Mouse (Mus musculus) monocyte, adult 5-6 weeks (primary cell): Measurements from ENCODE around the gene Ccdc92b. TPM values are rescaled to one million over a fixed set of nuclear protein-coding genes. Genes with fewer than 3 reads are reported as not detected.

ENCODE experiments used
- ATAC-seq: fragments of 153-309, 156-312 bp; replicated peaks from 2 replicates; pipeline ENCODE4 v1.8.0; 2017; ENCODE audit warnings: mild to moderate bottlenecking; ENCODE audit not compliant: low TSS enrichment, insufficient number of reproducible peaks, severe bottlenecking, poor library complexity, low FRiP score
- total RNA-seq: library from RNA; stranded (forward); fragments of 200-1000, 200-491, 200-594 nt; gene quantifications from 3 replicates; pipeline ENCODE4 v1.2.3, GENCODE M21; 2017

Ccdc92b gene
- total RNA-seq, 1 experiment from 2014 or later: not detected

DNA sequence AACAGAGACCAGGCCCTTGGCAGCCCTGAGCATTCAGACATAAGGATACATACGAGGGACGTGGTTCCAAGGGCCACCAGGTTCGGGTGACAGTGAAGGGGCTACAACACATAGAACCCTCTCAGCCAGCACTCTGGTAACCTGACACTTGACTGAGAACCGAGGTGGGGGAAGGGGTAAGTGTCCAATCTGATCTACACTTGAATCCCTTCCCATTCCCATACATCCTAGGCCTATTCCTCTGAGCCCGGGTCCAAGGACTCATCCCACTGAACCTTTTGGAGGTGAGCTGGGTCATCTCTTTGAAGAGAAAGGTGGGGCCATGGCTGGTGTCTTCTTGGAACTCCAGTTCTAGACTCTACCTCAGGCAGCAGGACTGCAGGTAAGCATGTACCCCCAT is 9.3 kb upstream of the Ccdc92b start:
- ATAC-seq: no peak

DNA sequence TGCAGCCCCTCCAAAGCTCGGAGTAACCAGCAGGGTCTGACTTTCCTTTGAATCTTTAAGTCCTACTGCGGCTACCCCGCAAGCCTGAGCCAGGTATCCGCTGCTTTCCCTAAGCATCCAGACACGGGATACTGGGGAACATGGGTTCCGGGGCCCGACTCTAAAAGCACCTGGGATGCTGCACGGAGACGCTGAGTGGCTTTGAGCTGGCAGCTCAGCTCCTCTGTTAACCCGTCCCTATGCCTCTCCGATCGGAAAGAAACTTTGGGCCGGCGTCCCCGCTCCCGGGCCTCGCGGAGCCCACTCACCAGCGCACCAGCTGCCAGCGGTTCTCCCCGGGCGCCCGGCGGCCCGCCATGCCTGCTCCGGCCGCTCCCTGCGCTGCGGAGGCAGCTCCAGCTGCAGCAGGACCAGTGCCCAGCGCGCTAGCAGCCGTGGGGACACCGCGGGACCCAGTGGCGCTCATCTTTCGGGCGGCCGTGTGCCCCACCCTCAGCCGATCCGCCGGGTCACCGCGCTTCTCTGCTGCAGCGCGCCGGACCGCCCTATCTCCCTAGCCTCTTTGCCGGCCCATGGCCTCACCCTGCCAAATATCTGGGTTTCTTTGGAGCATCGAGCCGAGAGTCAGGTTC is 8.7 kb upstream of the Ccdc92b start, which contains the start of gene Rap1gap2:
TSS of gene Rap1gap2 (minus strand) at position 371 of the 632 bp plus-strand sequence.
- no peak for ATAC-seq

DNA sequence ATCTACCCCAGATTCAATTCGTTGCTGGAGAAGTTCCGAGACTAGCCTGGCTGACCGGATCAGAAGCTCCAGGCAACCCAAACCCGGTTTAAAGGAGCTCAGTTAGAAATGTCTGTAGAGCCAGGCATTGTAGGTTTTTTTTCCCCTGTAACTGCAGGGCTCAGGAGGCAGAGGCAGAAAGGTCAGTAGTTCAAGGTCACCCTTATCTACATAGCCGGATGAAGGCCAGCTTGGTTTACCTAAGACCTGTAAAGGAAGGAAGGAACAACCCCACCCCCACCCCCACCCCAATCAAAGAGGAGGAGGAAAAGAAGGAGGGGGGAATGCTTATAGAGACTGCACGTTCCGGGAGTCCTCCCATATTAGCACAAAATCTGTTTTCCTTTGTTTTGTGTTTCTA is 8.0 kb upstream of the Ccdc92b start:
- no peak for ATAC-seq

- ATAC-seq: no peak
Observed at GRCm38 (mm10) chr11:74613428-74613827, 6.0 kb upstream of the Ccdc92b start.

DNA sequence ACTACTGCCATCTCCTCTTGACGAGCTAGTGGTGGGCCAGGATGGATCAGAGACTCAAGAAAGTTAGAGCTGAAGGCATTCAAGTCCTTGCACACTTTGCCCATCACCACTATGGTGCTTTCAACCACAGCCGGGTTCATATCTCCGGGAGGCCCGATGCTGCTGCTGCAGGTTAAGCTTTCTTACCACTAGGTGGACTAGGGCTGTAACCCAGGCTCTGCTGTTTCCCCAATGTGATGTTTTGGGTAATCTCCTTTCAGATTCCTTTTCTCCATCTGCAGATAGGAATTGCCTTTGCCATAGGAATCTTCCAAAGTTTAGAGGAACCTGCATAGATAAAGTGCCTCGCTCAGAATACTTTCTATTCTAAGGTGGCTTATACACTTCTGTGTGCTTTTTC is 3.8 kb upstream of the Ccdc92b start:
- no peak for ATAC-seq

- no peak for ATAC-seq
Observed at GRCm38 (mm10) chr11:74619956-74620300, 523 bp downstream of the Ccdc92b start.

DNA sequence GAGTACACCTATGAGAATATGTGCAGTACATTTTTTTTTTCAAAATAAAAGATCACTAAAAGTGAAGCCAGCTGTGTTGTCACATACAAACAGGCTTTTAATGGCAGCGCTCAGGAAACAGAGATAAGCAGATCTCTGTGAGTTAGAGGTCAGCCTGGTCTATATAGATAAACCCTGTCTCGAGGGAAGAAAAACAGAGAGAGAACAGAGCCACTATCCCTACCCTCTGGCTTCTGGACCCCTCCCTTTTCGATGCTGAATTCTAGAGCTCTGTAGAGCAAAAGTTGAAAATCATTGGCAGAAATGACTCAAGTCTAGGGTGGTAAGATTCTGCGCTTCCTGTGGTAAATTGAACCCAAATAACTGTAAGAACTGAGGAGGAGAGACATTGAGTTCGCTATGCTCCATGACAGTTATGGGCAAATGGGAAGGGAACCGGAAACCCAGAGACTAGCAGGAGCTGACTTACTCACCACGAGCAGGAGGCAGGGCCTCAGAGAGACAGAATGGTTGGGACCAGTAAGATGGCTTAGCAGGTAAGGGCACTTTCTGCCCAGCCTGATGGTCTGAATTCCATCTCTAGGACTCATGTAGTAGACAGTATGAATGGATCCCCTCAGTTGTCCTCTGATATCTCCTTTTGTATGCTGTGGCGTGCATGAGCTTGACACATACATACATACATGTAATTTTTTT is 2.7 kb downstream of the Ccdc92b start:
- ATAC-seq: no peak

DNA sequence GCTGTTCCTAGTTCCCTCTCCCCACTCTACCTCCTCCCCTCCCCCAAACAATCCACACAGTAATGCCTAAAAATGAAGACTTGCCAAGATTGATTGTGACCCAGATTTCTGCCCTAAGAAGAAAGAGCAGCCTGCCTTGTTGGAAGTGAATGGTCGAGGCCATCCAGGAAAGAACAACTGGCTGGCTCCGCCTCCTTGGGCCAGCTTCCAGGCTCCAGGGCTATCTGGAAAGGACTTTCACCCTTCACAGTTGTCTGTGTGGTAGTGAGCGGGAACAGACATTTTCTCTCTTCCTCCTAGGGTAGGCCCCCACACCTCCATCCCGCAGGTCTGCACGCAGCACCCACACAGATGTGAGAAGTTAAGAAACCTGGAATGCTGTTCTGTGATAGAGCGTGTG is 4.3 kb downstream of the Ccdc92b start:
- ATAC-seq: no peak

DNA sequence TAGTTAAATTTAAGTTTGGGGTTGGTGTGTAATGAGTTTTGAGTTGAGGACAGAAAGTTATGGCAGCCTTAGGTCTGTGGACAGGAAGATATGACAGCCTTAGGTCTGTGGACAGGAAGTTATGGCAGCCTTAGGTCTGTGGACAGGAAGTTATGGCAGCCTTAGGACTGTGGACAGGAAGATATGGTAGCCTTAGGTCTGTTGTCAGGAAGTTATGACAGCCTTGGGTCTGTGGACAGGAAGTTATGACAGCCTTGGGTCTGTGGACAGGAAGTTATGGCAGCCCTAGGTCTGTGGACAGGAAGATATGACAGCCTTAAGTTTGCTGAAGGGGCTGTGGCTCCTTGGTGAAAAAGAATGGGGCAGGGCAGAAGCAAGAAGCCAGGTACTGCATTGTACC is 5.9 kb downstream of the Ccdc92b start:
- ATAC-seq: no peak

DNA sequence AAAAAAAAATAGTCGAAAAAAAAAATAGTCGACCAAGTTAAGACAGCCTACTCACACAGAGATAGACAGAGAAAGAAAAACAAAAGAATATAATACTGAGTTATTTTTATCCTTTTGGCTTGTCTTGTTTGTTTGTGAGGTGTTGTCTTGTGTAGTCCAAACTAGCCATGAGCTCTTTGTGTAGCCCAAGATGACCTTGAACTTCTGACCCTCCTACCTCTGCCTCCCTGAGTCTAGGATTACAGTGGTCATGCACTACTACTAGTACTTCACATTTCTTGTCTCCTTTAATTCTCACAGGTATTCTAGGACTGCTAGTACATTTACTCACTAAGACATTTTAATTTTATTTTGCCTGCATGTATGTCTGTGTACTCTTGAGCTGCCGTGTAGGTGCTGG is 8.1 kb downstream of the Ccdc92b start:
- no peak for ATAC-seq

GRCm38 (mm10) chr11:74631880-74632789 is 12.7 kb downstream of the Ccdc92b start:
- no peak for ATAC-seq

DNA sequence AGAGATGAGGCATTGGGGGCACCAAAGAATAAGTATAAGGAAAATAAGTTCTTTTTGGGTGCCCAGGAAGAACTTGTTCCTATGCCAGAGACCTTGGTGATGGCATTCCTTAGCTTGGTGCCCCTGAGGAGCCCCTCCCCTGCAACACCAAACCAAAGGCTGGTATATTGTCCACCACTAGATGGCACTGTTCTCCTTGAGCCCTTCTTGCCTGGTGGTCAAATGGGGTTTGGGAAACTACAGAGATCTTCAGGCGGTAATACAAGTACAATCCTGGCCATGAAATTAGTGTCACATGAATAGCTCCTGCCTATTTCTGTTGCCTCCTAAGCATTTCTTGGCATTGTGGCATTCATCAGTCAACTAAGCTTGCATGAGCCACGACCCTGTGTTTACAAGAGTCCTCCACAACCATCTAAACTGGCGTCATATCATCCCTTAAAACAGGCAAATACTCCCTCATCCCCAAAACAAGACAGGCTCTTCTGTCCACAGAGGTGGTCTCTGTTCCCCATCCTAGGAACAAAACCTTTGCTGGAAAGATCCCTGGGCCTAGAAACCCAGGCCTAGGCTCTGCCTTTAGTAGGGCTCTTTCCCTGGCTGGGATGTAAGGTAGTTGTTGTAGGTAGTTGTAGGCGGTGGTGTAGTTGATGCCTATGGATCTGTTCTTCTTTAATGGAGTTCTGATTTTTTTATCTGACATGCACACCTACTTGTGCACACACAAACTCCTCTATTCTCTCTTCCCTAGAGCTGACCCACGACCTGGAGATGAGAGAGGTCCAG is 15.3 kb downstream of the Ccdc92b start:
- ATAC-seq: peak; percentile 68; the same call in 1 of the 2 replicates

GRCm38 (mm10) chr11:74637486-74637885 is 18.1 kb downstream of the Ccdc92b start:
- ATAC-seq: no peak

DNA sequence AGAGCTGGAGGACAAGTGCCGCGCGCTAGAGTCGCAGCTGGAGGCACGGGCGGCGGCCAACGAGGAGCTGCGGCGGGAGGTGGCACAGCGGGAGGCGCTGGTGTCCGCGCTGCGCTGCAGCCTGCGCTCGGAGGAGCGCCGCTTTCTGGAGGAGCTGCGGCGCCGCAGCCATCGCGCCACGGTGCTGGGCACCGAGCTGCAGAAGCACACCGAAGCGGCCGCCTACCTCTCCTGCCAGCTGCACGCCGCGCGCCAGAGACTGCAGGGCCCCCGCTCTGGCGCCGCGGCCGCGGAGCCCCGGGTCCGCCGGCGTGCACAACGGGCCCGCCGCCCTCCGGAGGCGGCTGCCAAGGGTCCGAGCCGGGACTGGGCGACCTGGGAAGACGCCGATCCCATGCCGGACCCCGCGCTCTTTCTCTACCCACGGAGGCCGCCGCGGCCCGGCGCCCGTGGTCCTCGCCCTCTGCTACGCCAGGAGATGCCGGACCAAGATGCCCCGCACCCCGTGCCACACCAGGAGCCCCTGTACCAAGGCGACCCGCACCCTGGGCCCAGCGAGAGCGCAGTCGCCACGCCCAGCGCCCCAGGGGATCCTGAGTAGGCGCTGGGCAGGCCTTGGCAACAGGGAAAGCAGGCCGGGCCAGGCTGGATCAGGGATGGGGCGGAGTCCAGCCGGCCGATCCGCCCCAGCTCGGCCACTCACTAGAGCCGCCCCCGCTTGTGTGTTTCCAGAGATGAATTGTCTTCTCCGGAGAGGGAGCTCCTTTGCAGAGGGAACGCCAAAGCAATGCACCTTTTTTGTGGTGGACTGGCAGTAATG is 18.8 kb downstream of the Ccdc92b start:
- ATAC-seq: no peak; the same call in 1 of the 2 replicates

DNA sequence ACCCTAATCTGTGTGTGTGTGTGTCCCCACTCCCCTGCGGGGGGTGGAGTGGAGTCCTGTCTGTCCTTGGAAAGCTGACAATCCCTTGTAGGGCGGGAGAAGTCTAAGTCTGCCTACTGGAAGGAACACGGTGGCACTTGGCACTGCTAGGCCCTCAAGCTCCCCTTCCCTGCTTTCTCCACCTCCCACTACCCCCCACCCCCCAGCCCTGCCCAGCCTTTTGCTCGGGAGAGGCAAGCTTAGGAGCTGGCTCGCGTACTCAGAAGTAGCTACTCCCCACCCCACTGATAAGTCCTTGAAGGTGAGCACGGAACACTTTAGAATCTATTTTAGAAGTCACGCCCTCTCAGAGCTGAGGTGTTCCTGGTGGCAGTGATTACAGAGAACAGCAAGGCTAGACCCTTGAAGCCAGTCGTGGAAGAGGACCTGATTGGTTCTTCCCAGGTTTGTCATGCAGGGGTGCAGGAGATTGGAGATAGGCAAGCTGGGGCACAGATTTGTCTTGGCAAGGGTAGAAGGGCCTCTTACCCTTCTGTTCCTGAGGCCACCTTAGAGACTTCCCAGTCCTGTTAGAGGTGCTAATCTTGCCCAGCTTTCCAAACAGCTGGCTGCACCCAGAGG is 19.5 kb downstream of the Ccdc92b start:
- 0 out of 2 replicates have a peak, but pooled peaks have one; percentile 15 for ATAC-seq

DNA sequence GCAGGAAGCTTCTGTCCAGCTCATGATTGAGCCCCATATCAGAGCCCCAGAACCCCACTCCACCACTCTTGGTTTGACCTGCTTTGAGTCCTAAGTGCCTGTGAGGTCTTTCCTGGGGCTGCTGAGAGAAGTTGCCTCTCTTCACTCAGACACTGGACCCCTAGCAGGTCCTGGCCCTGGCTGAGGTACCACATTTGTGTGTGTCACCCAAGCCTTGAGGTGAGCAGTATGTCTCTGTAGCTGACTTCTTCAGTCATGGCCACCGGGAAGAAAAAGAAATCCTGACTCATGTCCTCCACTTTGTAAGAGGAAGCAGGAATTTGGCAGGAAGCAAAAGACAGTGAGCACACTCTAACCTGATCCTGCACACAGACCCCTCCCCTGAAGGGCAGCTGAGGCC is 20.2 kb downstream of the Ccdc92b start:
- no peak for ATAC-seq

GRCm38 (mm10) chr11:74647966-74648365 is 28.6 kb downstream of the Ccdc92b start:
- ATAC-seq: peak; percentile 67

- ATAC-seq: no peak
Observed at GRCm38 (mm10) chr11:74648676-74649075, 29.3 kb downstream of the Ccdc92b start.
